Mouse (Mus musculus) C2C12 (cell line): ENCODE results near the gene Slco3a1. TPM values are rescaled to one million over a fixed set of nuclear protein-coding genes. Genes with fewer than 3 reads are reported as not detected.

Experiments
- H3K27me3 ChIP-seq: one replicate; pipeline ENCODE4 v1.6.1; 2011; ENCODE audit not compliant: control insufficient read depth, insufficient read depth, insufficient read length
- H3K36me3 ChIP-seq: one replicate; pipeline ENCODE4 v1.6.1; 2011; ENCODE audit not compliant: control insufficient read depth, insufficient read depth
- H3K4me3 ChIP-seq: one replicate; pipeline ENCODE4 v1.5.1; 2011; ENCODE audit warnings: mild to moderate bottlenecking, control low read depth; ENCODE audit not compliant: poor library complexity, insufficient read depth, severe bottlenecking
- H3K79me2 ChIP-seq: one replicate; pipeline ENCODE4 v1.6.1; 2011; ENCODE audit not compliant: control insufficient read depth, insufficient read depth
- H3K79me3 ChIP-seq: one replicate; pipeline ENCODE4 v1.6.1; 2011; ENCODE audit warnings: low read depth, control low read depth
- H3ac ChIP-seq: one replicate; pipeline ENCODE3; 2011; ENCODE audit warnings: low read depth; ENCODE audit not compliant: control insufficient read depth, insufficient read length
- CEBPB ChIP-seq: IDR thresholded peaks from one replicate; pipeline ENCODE4 v1.6.1; 2011; ENCODE audit warnings: low read depth, mild to moderate bottlenecking, control low read depth, moderate library complexity
- CTCF ChIP-seq: IDR thresholded peaks from one replicate; pipeline ENCODE4 v1.5.1; 2011; ENCODE audit not compliant: control insufficient read depth, insufficient read depth, insufficient read length
- FOSL1 ChIP-seq: IDR thresholded peaks from one replicate; pipeline ENCODE4 v1.8.0; 2011; ENCODE audit warnings: mild to moderate bottlenecking, low read length; ENCODE audit not compliant: poor library complexity, insufficient read depth, severe bottlenecking
- MAX ChIP-seq: IDR thresholded peaks from one replicate; pipeline ENCODE4 v1.6.1; 2011; ENCODE audit warnings: mild to moderate bottlenecking, control low read depth
- MYOD1 ChIP-seq: IDR thresholded peaks from one replicate; pipeline ENCODE4 v1.6.1; 2011; ENCODE audit warnings: low read depth; ENCODE audit not compliant: control insufficient read depth, insufficient read length
- MYOG ChIP-seq: IDR thresholded peaks from one replicate; pipeline ENCODE4 v1.6.1; 2011; ENCODE audit not compliant: control insufficient read depth, insufficient read length; ENCODE audit errors: extremely low read depth
- USF1 ChIP-seq: IDR thresholded peaks from one replicate; pipeline ENCODE4 v1.6.1; 2011; ENCODE audit warnings: low read depth, mild to moderate bottlenecking, control low read depth, moderate library complexity
- polyA plus RNA-seq: library from polyadenylated mRNA; unstranded; fragments of >200 nt; fragmentation: generic; extraction: Trizol; gene quantifications from one replicate; pipeline ENCODE4 v1.2.1, GENCODE M21; 2012; ENCODE audit warnings: missing spikeins

Gene Slco3a1
- polyA plus RNA-seq, 1 experiment: 15.1 TPM

- no peaks in the 10 kb centered on the region for H3K27me3 ChIP-seq
- H3ac ChIP-seq: no peak overlapping the region
- H3K79me3 ChIP-seq: peaks cover 10% of the 10 kb centered on the region
- peaks cover 35% of the 10 kb centered on the region for H3K79me2 ChIP-seq
- TF ChIP-seq MYOG: no peak
- no peak for TF ChIP-seq MYOD1
- no peak for TF ChIP-seq MAX
- TF ChIP-seq CTCF: no peak
- TF ChIP-seq FOSL1: no peak
- no peak for TF ChIP-seq CEBPB
- no peak for TF ChIP-seq USF1
- no peaks in the 10 kb centered on the region for H3K36me3 ChIP-seq
- no peak overlapping the region for H3K4me3 ChIP-seq
Measured at GRCm38 (mm10) chr7:74546691-74547090, 7.9 kb downstream of the Slco3a1 start.

- no peak for TF ChIP-seq MAX
- no peak for TF ChIP-seq CTCF
- TF ChIP-seq MYOD1: no peak
- TF ChIP-seq USF1: no peak
- no peak for TF ChIP-seq MYOG
- no peak for TF ChIP-seq FOSL1
- TF ChIP-seq CEBPB: no peak
- Histone ChIP-seq H3K27me3 (no peaks in the 10 kb centered on the region), H3K36me3 (no peaks in the 10 kb centered on the region)
Measured at GRCm38 (mm10) chr7:74545498-74545990, 9.0 kb downstream of the Slco3a1 start.

DNA sequence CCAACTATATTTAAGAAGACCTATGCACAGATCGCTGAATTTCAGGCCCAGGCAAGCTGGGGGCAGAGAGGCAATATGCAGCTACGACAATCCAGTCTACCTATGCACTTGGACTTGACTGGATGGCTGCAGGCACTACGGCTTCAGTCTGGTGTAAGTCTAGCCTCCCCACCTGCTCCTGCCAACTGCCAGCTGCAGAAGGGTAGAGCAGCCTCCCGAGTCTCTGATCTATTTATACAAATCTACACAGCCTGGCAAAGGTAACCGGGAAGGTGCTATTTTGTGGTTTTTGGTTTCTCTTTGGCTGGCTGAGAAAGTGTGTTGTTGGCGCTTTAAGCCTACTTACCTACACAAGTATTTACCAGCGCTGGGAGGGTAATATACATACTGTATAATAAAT is 10.3 kb downstream of the Slco3a1 start:
- Histone ChIP-seq H3K36me3 (no peaks in the 10 kb centered on the region), H3K4me3 (no peak overlapping the region), H3ac (no peak overlapping the region), H3K79me2 (peaks cover 18% of the 10 kb centered on the region), H3K79me3 (peaks cover 10% of the 10 kb centered on the region), H3K27me3 (no peaks in the 10 kb centered on the region)
- TF ChIP-seq MAX: no peak
- TF ChIP-seq CTCF: no peak
- TF ChIP-seq MYOG: no peak

More at GRCm38 (mm10) chr7:74545498-74545990, 9.0 kb downstream of the Slco3a1 start:
- peaks cover 23% of the 10 kb centered on the region for H3K79me2 ChIP-seq
- no peak overlapping the region for H3K4me3 ChIP-seq
- H3ac ChIP-seq: no peak overlapping the region
- H3K79me3 ChIP-seq: peaks cover 10% of the 10 kb centered on the region

GRCm38 (mm10) chr7:74541958-74542357 is 12.6 kb downstream of the Slco3a1 start:
- H3K36me3 ChIP-seq: no peaks in the 10 kb centered on the region
- H3K4me3 ChIP-seq: no peak overlapping the region
- H3K27me3 ChIP-seq: no peaks in the 10 kb centered on the region
- H3K79me2 ChIP-seq: peaks cover 7% of the 10 kb centered on the region
- TF ChIP-seq FOSL1 (no peak), MAX (no peak), MYOD1 (no peak), USF1 (no peak), CTCF (no peak)
- H3ac ChIP-seq: no peak overlapping the region
- H3K79me3 ChIP-seq: peaks cover 7% of the 10 kb centered on the region

DNA sequence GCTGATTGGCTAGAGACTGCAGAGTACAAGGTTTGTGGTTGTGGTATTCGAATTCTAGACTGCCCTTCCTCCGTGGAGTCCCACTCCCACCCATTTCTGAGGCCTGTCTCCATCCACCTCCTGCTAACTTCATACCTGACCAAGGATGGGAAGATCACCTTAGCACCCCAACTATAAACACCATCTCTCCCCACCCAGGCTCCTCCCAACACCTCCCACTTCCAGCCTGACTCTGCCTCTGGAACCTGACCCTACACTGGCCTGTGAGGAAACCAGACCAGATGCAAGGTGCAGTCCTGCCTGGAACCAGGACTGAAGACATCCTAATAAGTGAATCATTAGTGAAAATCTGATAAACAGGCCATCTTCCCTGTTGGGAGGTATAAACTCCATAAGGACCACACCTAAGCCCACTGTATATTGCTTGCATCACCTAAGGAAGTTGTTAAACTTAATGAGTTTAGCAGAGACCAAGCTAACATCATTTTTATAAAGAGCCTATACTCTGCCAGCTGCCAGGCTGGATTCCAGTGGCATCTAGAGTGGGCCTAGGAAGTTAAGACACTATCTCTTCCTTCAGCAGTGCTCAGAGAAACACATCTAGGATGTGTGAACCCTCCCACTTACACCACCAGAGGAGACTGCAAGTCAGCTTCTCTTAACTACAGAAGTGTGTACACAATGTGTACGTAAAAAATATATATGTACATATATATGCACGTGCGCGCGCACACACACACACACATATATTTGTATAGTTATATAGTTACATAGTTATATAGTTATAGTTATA is 13.5 kb downstream of the Slco3a1 start:
- TF ChIP-seq CTCF (no peak), MYOG (no peak), USF1 (no peak), MAX (no peak), FOSL1 (no peak), CEBPB (no peak), MYOD1 (no peak)
- Histone ChIP-seq H3ac (no peak overlapping the region), H3K79me3 (peaks cover 7% of the 10 kb centered on the region), H3K4me3 (no peak overlapping the region), H3K27me3 (no peaks in the 10 kb centered on the region), H3K36me3 (no peaks in the 10 kb centered on the region), H3K79me2 (no peaks in the 10 kb centered on the region)

- Histone ChIP-seq H3K79me3 (peaks cover 2% of the 10 kb centered on the region), H3K36me3 (no peaks in the 10 kb centered on the region), H3K4me3 (no peak overlapping the region), H3K79me2 (no peaks in the 10 kb centered on the region), H3ac (no peak overlapping the region), H3K27me3 (no peaks in the 10 kb centered on the region)
- TF ChIP-seq CEBPB (no peak), FOSL1 (no peak), USF1 (no peak), MYOG (no peak), CTCF (no peak), MAX (no peak), MYOD1 (no peak)
Measured at GRCm38 (mm10) chr7:74536186-74536585, 18.4 kb downstream of the Slco3a1 start.
